Mouse (Mus musculus) megakaryocyte progenitor cell, adult 5-6 weeks (primary cell): ENCODE measurements around the gene Adra1b. TPM values are rescaled to one million over a fixed set of nuclear protein-coding genes. Genes with fewer than 3 reads are reported as not detected.
A peak's percentile ranks its signal among the peaks of the same experiment; 100 is the strongest.

Source experiments
- ATAC-seq: replicated peaks from 2 replicates; pipeline ENCODE4 v1.8.0; 2016; ENCODE audit warnings: mild to moderate bottlenecking, moderate TSS enrichment, inconsistent platforms; ENCODE audit not compliant: poor library complexity
- total RNA-seq, 2 experiments: library from RNA; stranded (forward) in 1 of 2; stranded (reverse) in 1 of 2; fragments of 157-497, 149-512 nt in 1 of 2; fragments of 200-1000 nt in 1 of 2; gene quantifications; 2 replicates each; pipeline versions ENCODE4 v1.2.3 to v1.2.4; 2015 to 2017

The Adra1b gene
- total RNA-seq, 2 experiments from 2014 or later, result not detected

DNA sequence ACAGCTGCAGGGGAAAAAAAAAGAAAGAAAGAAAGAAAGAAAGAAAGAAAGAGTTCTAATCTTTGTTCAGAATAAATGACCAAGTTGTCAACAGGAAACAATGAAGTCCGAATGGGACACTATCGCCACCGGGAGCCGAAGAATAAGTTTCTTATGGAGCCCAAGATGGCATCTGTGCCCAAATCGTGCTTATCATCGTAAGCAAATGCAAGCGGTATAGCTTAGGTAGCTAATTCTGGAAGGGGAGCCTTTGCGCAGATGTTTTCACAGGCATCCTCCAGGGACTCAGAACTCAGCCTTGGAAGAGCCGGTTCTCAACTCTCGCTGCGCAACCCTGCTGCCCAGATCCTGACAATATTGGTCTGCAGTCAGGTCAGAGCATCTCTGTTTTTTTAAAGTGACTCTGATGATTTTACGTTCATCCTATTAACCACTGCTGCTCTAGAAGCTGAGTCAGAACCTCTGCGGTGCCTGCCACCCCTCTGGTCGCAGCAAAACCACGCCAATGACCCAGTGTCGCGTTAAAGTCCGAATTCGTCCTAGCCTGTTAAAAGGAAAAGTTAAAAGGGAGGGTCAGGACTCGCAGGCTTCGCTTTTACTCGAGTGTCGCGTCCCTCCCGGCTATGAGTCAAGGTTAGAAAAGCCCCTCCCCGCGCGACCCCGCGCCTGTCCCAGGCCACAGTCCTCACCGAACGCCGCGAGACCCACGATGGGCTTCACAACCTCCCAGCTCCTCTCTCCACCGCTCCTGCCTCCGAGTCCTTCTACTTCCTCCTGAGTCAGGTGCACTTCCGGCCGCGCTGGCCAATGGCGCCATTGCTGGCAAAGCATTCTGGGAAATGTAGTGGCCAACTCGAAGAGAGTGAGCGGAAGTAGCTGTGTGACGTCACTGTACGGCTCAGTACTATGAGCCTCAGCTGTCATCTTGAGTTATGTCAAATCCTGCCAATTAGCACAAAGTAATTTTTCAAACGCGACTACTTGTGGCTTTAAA, 153.5 kb downstream of the Adra1b start, which contains the start of gene Ttc1:
Ttc1 (minus strand) TSS at position 776 of the 994 bp plus-strand sequence.
- ATAC-seq, result peak; percentile 100

DNA sequence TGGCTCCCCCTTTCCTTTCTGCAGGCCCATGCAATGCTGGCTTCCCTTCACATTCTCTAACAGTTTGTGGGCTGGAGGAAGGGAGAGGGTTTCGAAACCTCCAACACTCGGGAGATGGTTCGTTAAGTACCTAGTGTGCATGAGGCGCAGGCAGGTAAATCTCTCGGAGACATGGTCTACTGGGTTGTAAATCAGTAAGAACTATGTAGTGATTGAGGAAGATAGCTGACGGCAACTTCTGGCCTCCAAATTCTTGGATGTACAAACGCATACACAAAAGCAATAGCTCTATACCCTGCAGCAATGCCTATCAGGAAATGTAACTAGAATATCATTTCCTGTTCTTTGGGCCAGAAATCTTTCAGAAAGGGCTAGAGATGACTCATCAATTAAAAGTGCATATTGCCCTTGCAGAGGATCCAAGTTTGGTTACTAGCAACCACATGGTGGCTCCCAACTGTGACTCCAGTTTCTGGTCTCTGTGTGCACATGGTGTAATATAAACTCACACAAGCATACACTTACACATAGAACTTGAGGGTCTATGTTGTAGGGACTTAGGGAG, 172.2 kb downstream of the Adra1b start:
- ATAC-seq, result peak; percentile 73

GRCm38 (mm10) chr11:43727796-43728195, 173.2 kb downstream of the Adra1b start:
- ATAC-seq, result peak; percentile 63

Other genes with a start within 250 kb of the Adra1b start
- 44.5 and 46.9 TPM in 2 replicates for gene Pwwp2a, start 219.2 kb downstream of the Adra1b start, total RNA-seq (2015)
- gene Pwwp2a, start 219.2 kb downstream of the Adra1b start, total RNA-seq (2017), result 27.8 and 39.3 TPM in 2 replicates
- 46.9 and 49.7 TPM in 2 replicates for gene Ttc1, start 153.2 kb downstream of the Adra1b start, total RNA-seq (2015)
- 60.1 and 73.4 TPM in 2 replicates for gene Ttc1, start 153.2 kb downstream of the Adra1b start, total RNA-seq (2017)